Mouse (Mus musculus) thymus, postnatal 0 days (tissue): ENCODE measurements around the gene Gm17349. TPM values are rescaled to one million over a fixed set of nuclear protein-coding genes. Genes with fewer than 3 reads are reported as not detected.
A peak's percentile ranks its signal among the peaks of the same experiment; 100 is the strongest.
"Not testable (repeated sequence)": the region's sequence is repeated elsewhere in the genome, so short reads cannot be mapped to it uniquely, and the experiment has no call there.

Source experiments
- DNase-seq: peaks from one replicate; pipeline ENCODE4 v3.0.0-alpha.2; 2015; ENCODE audit warnings: low spot score
- polyA plus RNA-seq: library from polyadenylated mRNA; unstranded; fragments of >200 nt; fragmentation: Nextera tagmentation; extraction: Ambion mirVana; gene quantifications from 2 replicates; pipeline ENCODE4 v1.2.1, GENCODE M21; 2015

Gene Gm17349
- polyA plus RNA-seq, 1 experiment from 2014 or later, result not detected

DNA sequence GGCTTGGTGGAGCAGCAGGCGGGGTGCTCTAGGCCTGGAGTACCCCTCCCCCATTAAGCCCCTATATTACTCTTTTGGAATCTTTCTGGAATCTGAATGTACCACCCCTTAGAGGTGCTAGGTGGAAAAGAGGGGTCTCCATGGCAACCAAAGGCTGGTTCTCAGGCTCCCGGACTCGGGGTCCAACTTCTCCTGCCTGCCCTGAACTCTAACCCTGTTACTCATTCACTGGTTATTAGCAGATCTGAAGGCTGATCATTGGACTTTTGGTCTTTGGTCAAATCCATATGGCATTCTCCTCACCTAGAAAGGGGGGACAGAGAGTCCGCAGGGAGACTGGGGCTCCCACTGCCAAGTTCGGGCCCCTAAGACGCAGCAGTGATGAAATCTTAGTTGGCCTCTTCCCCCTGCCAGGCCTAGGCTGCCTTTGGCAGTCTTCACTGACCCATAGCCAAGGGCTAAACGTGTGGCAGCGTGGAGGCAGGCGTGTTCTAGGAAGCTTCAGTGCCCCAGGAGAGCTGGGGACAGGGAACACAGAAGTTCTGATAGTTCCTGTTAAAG lies 13.3 kb upstream of the Gm17349 start:
- DNase-seq, result no peak

GRCm38 (mm10) chr15:99717386-99718334 lies 12.4 kb upstream of the Gm17349 start, which contains the start of gene Gpd1:
Gpd1 (plus strand) TSS chr15:99717515.
- no peak for DNase-seq

GRCm38 (mm10) chr15:99716814-99717213 lies 11.5 kb upstream of the Gm17349 start:
- DNase-seq, result no peak

DNA sequence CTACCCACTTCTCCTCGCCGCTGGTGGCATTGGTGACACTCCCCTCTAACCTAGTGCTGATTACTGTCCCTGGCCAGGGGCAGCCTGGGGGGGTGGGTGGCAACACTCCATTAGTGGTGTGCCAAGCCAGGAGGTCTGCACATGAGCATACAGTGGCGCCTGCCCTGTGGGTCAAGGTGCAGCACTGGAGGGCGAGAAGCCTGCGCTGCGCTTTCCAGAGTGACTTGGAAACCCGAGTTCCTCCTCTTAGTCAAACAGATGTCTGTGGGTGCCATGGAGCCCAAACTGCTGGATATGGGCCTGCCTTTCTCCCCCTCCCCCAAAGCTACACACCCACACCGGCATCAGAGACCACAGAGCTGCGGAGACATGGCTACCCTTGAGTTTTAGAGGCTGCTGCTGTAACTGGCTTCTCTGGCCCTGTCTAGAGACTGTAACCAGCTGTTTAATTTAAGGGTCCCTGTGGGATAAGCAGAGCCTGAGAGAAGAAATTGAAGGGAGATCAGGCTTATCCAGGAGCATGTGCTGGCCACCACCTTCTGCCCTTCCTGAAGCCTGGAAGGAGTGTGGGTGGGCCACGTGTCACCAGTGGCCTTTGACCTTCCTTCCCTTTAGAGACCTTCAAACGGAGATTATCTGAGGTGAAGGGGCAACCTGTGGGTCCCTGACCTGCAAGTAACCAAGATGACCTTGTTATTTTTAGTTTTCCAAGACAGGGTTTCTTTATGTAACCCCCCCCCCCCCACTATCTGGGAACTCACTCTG lies 10.9 kb upstream of the Gm17349 start:
- DNase-seq, result no peak

GRCm38 (mm10) chr15:99715361-99715865 lies 10.1 kb upstream of the Gm17349 start:
- no peak for DNase-seq

DNA sequence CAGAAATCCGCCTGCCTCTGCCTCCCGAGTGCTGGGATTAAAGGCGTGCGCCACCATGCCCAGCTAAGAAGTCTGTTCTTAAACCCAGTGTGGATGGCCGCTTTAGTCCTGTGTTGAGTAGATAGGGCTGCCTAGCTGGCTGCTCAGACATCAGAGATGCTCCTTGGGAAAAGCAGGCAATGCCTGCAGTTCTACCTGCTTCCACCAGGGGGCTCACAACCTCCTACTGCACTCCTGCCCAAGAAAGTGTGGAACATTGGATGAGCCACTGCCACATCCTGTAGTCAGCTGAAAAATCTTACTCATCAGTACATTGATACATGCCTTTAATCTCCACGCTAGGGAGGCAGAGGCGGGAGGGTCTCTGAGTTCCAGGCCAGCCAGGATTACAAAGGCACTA lies 9.6 kb upstream of the Gm17349 start:
- DNase-seq, result peak; percentile 70

DNA sequence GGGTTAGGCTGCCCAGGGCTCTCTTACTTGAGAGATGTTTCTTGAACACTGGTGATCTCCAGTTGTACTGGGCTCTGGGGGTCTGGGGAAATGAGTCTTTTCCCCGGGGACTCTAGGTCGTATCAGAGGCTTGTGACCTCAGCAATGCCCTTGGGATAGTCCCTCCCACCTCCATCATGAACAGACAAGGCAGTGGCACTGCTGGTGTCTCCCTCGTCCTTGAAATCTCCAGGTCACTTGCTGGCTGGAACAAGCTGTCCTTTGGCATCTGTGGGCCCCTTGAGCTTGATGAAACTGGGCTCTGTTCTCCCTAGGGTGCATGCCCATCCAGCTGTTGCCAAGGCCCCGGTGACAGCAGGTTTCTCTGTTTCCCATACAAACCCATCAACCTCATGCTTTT lies 8.9 kb upstream of the Gm17349 start:
- no peak for DNase-seq

DNA sequence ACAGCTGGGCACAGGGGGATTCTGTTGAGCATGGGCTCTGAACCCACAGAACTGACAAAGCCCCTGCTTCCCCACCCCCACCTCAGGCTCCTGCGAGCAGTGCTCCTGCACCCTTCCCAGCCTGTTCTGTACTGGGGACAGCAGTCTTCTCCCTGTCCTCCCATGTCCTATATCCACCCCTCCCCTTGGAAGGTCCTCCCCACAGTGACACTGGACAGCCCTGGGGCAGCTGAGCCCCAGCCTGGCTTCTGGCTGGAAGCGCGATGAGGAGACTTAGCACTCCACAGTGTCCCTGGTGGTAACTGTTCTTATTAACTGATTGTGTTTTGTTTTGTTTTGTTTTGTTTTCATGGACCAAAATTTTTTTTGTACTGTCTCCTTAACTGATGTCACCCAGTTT lies 8.3 kb upstream of the Gm17349 start:
- no peak for DNase-seq

GRCm38 (mm10) chr15:99712666-99713559 lies 7.6 kb upstream of the Gm17349 start:
- no peak for DNase-seq

DNA sequence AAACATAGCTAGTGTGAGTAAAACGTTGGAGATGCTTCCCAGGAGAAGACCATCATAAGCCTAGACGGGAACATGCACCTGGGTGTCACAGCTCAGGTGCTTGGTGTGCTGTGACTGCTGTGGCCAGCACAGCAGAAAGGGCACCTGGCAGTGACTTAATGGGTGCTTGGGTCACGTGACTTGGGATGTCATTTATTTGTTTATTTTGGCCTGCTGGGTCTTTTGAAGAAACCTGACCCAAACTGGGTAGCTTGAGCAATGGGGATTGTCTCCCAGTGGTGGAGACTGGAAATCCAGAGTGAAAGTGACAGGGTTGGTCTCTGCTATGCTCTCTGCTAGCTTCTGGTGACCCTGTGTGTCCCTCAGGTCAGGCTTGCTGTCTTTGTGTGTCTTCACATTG lies 6.2 kb upstream of the Gm17349 start:
- DNase-seq, result no peak

GRCm38 (mm10) chr15:99710221-99711190 lies 5.2 kb upstream of the Gm17349 start:
- DNase-seq, result no peak

DNA sequence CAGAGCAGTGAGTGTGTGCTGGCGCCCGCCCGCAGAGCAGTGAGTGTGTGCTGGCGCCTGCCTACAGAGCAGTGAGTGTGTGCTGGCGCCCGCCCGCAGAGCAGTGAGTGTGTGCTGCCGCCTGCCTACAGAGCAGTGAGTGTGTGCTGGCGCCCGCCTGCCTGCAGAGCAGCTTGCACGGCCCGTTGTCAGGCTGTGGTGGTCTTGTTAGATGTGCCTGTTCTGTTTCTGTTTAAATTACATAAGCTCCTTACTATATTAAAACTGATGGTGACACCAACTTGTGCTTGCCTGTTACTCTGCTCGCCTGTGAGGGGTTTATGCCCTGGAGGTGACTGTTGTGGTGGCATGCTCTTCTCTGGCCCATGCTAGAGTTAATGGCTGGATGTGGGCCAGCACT lies 2.9 kb upstream of the Gm17349 start:
- DNase-seq, result no peak

- DNase-seq, result no peak
These were observed 409 bp downstream of the Gm17349 start for GRCm38 (mm10) chr15:99704881-99705280.

- DNase-seq, result no peak
These were observed 1.1 kb downstream of the Gm17349 start for GRCm38 (mm10) chr15:99704041-99704681.

GRCm38 (mm10) chr15:99703676-99704040 lies 1.6 kb downstream of the Gm17349 start:
- no peak for DNase-seq

DNA sequence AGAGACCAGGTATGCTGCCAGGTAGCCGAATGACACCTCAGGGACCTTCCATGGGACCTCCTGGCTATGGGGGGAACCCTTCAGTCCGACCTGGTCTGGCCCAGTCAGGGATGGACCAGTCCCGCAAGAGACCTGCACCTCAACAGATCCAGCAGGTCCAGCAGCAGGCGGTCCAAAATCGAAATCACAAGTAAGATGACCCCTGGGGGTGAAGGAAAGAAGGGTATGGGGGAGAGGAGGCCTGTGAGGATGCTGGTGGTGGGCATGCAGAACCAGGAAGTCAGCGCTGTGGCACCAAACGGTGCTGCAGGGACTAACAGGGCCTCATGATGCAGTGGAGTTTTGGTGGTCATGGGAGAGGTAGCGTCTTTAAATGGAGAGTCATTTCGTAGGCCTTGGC lies 2.2 kb downstream of the Gm17349 start:
- no peak for DNase-seq

DNA sequence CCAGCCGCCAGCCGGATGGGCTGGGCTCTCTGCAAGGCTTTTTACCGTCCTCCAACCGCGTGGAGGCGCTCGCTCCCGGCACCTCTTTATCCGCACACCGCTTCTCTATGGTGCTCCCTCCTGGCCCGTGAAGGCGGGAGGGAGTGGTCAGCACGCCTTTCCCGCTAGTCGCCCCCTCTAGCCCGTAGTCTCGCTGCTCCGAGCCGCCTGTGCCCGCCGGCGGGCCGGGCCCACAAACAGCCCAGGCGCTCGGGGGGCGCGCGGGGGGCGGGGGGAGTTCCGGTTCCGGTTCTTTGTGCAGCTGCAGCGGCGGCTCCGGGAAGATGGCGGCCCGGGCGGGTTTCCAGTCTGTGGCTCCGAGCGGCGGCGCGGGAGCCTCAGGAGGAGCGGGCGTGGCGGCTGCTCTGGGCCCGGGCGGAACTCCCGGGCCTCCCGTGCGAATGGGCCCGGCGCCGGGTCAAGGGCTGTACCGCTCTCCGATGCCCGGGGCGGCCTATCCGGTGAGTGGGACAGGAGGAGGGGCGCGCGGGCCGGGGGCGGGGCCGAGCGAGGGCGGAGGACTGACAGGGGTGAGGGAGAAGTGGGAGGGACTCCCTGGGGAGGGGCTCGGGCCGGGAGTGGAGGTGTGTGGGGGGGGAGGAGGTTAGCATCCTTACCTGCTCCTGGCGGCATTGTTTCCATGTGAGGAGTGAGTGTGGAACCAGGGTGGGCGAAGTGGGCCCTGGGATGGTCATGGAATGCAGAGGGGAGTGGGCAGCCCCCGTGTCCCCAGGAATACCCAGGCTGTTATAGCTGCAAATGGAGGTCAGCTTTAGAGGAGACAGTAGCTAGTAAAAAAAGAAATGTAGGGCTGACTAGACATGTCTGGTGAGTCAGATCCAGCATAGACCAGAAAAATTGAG lies 3.0 kb downstream of the Gm17349 start, which contains the start of gene Smarcd1:
Gene Smarcd1 (plus strand): TSS at position 131 of the 902 bp plus-strand sequence.
- peak; percentile 90 for DNase-seq

DNA sequence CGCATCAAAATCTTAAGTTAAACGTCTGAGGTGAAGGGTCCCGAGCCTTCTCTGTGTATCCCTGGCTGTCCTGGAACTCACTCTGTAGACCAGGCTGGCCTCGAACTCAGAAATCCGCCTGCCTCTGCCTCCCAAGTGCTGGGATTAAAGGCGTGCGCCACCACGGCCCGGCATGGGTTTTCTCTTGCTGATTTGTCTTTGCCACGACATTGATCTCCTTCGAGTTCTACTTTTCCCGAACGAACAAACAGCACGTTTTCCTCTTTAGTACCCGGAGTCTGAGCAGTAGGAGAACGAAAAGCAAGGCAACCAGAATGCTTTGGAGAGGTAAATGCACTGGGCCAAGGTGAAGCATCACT lies 3.7 kb downstream of the Gm17349 start:
- DNase-seq, result not testable (repeated sequence)
